Mouse (Mus musculus): ENCODE measurements at regions not wholly inside any gene's neighbourhood (a gene's known extent, or its start where the extent isn't known, plus 50 kb on each side); places are given as distances from the start of the nearest gene placed in this dataset.

- TF ChIP-seq POLR2A (IDR thresholded peaks at IDR 0.05; ENCODE audit: low read depth, low read length) (no peak), CTCF (IDR thresholded peaks at IDR 0.05; ENCODE audit: borderline replicate concordance, insufficient read depth, low read length) (no peak)
These were observed 293.3 kb upstream of the Cdh5 start for GRCm38 (mm10) chr8:103808171-103808570.
